Mouse (Mus musculus): ENCODE measurements at regions not wholly inside any gene's neighbourhood (a gene's known extent, or its start where the extent isn't known, plus 50 kb on each side); places are given as distances from the start of the nearest gene placed in this dataset.

GRCm38 (mm10) chr6:99898077-99898476 lies 171.9 kb upstream of the Prok2 start:
- TF ChIP-seq POLR2A (IDR thresholded peaks at IDR 0.05; ENCODE audit: control insufficient read depth in 1 of 2, insufficient read depth in 1 of 2, low read depth in 1 of 2, low read length in 2 of 2, poor library complexity in 1 of 2) = no peak
- TF ChIP-seq CTCF (IDR thresholded peaks at IDR 0.05 in 2 of 3, conservative IDR thresholded peaks at IDR 0.05 in 1 of 3; ENCODE audit: control insufficient read depth in 1 of 3, insufficient read depth in 1 of 3, low read depth in 2 of 3, low read length in 3 of 3, poor library complexity in 1 of 3, severe bottlenecking in 1 of 3) = no peak
- no peak for TF ChIP-seq HCFC1 (IDR thresholded peaks at IDR 0.05; ENCODE audit: low read depth, low read length)
- TF ChIP-seq JUND (IDR thresholded peaks at IDR 0.05; ENCODE audit: low read depth, low read length) = no peak

Data from MEL (cell line).